Mouse (Mus musculus): Measurements from ENCODE around the gene Gm21994.
A peak's percentile ranks its signal among the peaks of the same experiment; 100 is the strongest.
"Not testable (repeated sequence)": the region's sequence is repeated elsewhere in the genome, so short reads cannot be mapped to it uniquely, and the experiment has no call there.

Gm21994 gene

GRCm38 (mm10) chr2:150255491-150255890 is at the start of gene Gm21994:
Gm21994 (minus strand) TSS chr2:150255591.
- not testable (repeated sequence) for DNase-seq

- no peak for DNase-seq
These were observed 43.7 kb upstream of the Gm21994 start for GRCm38 (mm10) chr2:150299096-150299495.

- DNase-seq: no peak
These were observed 38.3 kb upstream of the Gm21994 start for GRCm38 (mm10) chr2:150293669-150294068.

GRCm38 (mm10) chr2:150257291-150257690 is 1.9 kb upstream of the Gm21994 start, which contains the start of gene Gm14124:
Gm14124 (plus strand) TSS chr2:150257517.
- DNase-seq: not testable (repeated sequence)

GRCm38 (mm10) chr2:150256861-150257260 is 1.5 kb upstream of the Gm21994 start:
- DNase-seq: not testable (repeated sequence)

- DNase-seq: peak; percentile 23
These were observed 12.2 kb downstream of the Gm21994 start for GRCm38 (mm10) chr2:150243211-150243610.

GRCm38 (mm10) chr2:150223263-150223662 is 32.1 kb downstream of the Gm21994 start:
- DNase-seq: not testable (repeated sequence)

GRCm38 (mm10) chr2:150218363-150218725 is 37.0 kb downstream of the Gm21994 start:
- DNase-seq: not testable (repeated sequence)

GRCm38 (mm10) chr2:150217600-150218362 is 37.6 kb downstream of the Gm21994 start, which contains the start of gene Zfp937:
Zfp937 (plus strand) TSS chr2:150218073.
- peak; percentile 92 for DNase-seq
